In genomic region chr4:63400541-63401306, GRCm38 (mm10) we compare ENCODE assay signal across 12 mouse cellular contexts. TPM values are rescaled to one million over a fixed set of nuclear protein-coding genes. Genes with fewer than 3 reads are reported as not detected.
DNase-seq lines count a peak whose midpoint lies in the region; ATAC-seq and TF ChIP-seq lines count a peak whose summit lies in the region.
"Had no signal": no experiment of that assay in that cellular context is flagged by ENCODE, and none has a peak within 500 bp of the region (broad histone marks: within the 10 kb centered on the region; RNA-seq: fewer than 3 reads in every experiment).

No protein-coding gene starts in this region.

- no peak for DNase-seq in layer of hippocampus, adult 2 months (ENCODE audit: low spot score in 2 of 2)
- DNase-seq in layer of hippocampus, postnatal 36 days = no peak
- peak; percentile 66 for DNase-seq in T-cell, adult 2 months (ENCODE audit: low spot score)
- DNase-seq in liver, embryonic 14.5 days (ENCODE audit: low read depth in 3 of 3, low spot score in 3 of 3) = no peak
- DNase-seq in splenic B cell, adult 2 months (ENCODE audit: low read depth, low spot score) = peak; percentile 55
- DNase-seq in forebrain, embryonic 14.5 days (ENCODE audit: low spot score) = no peak
- DNase-seq in gastrocnemius, postnatal 25 days = no peak
- no peak for DNase-seq in kidney, adult 18-20 months

- TF ChIP-seq EP300 in liver, embryonic 14.5 days (IDR thresholded peaks at IDR 0.05; ENCODE audit: low read depth) = no peak

- no peaks in the 10 kb centered on the region for H3K9me3 ChIP-seq in liver, embryonic 14.5 days (ENCODE audit: control insufficient read depth, low read length)
- H3K9me3 ChIP-seq in forebrain, embryonic 14.5 days (replicated peaks; ENCODE audit: control insufficient read depth, low read length) = no peaks in the 10 kb centered on the region
- H3K9me3 ChIP-seq: heart, embryonic 12.5 days; midbrain, embryonic 12.5 days had no signal

- H3K4me1 ChIP-seq in liver, embryonic 14.5 days (replicated peaks; ENCODE audit: control insufficient read depth in 2 of 2, insufficient read depth in 2 of 2, low read length in 1 of 2) = peaks cover 22 to 49% of the 10 kb centered on the region in 2 experiments; a peak in 3 of 4 replicates
- peaks cover 52% of the 10 kb centered on the region for H3K4me1 ChIP-seq in forebrain, embryonic 14.5 days (ENCODE audit: control insufficient read depth, insufficient read depth, low read length)

- 42% methylated on average over 18 of the region's 18 CpGs for WGBS in liver, embryonic 14.5 days (ENCODE audit: insufficient replicate concordance)
- 92% methylated on average over 18 of the region's 18 CpGs for WGBS in forebrain, embryonic 14.5 days

- 0 out of 2 replicates have a peak overlapping the region, but pooled peaks have one; percentile 8 for H3K4me2 ChIP-seq in liver, embryonic 14.5 days (ENCODE audit: low read depth)
- no peak overlapping the region for H3K4me2 ChIP-seq in forebrain, embryonic 14.5 days (ENCODE audit: low read length)
- H3K4me2 ChIP-seq: heart, embryonic 12.5 days had no signal

- H3K36me3 ChIP-seq in liver, embryonic 14.5 days (replicated peaks; ENCODE audit: control insufficient read depth, insufficient read depth, low read depth) = no peaks in the 10 kb centered on the region
- H3K36me3 ChIP-seq in splenic B cell, adult 2 months (ENCODE audit: control insufficient read depth, insufficient read depth, low read length, poor library complexity, severe bottlenecking) = peaks cover 16% of the 10 kb centered on the region
- peaks cover 17% of the 10 kb centered on the region for H3K36me3 ChIP-seq in forebrain, embryonic 14.5 days (ENCODE audit: control insufficient read depth, insufficient read depth, low read length)

- no peak overlapping the region for H3K4me3 ChIP-seq in layer of hippocampus, adult 2 months
- H3K4me3 ChIP-seq in liver, embryonic 14.5 days (ENCODE audit: insufficient read depth in 1 of 2, low read depth in 2 of 2, low read length in 2 of 2) = peak overlapping the region in 1 of 2 experiments; percentile 9; a peak in 1 of 4 replicates
- no peak overlapping the region for H3K4me3 ChIP-seq in forebrain, embryonic 14.5 days (ENCODE audit: low read depth, low read length)
- H3K4me3 ChIP-seq: heart, embryonic 12.5 days; midbrain, embryonic 12.5 days had no signal

- H3K9ac ChIP-seq in liver, embryonic 14.5 days (replicated peaks) = no peak overlapping the region
- no peak overlapping the region for H3K9ac ChIP-seq in forebrain, embryonic 14.5 days (ENCODE audit: low read length)
- H3K9ac ChIP-seq: heart, embryonic 12.5 days; midbrain, embryonic 12.5 days had no signal

- no peak for TF ChIP-seq CTCF in layer of hippocampus, adult 2 months (conservative IDR thresholded peaks at IDR 0.05)
- no peak for TF ChIP-seq CTCF in liver, embryonic 14.5 days (IDR thresholded peaks at IDR 0.05; ENCODE audit: low read depth)

- ATAC-seq in liver, embryonic 14.5 days (ENCODE audit: insufficient read depth) = no peak
- no peak for ATAC-seq in forebrain, embryonic 14.5 days

- no peaks in the 10 kb centered on the region for H3K27me3 ChIP-seq in liver, embryonic 14.5 days (ENCODE audit: control insufficient read depth, insufficient read depth, low read length)
- H3K27me3 ChIP-seq in splenic B cell, adult 2 months (ENCODE audit: control insufficient read depth, insufficient read depth, low read length, poor library complexity, severe bottlenecking) = no peaks in the 10 kb centered on the region
- H3K27me3 ChIP-seq in forebrain, embryonic 14.5 days (replicated peaks; ENCODE audit: control insufficient read depth, insufficient read depth, low read length) = no peaks in the 10 kb centered on the region
- H3K27me3 ChIP-seq: heart, embryonic 12.5 days; midbrain, embryonic 12.5 days had no signal

- peak overlapping the region; percentile 28; the same call in 1 of the 2 replicates for H3K27ac ChIP-seq in layer of hippocampus, adult 2 months
- H3K27ac ChIP-seq in liver, embryonic 14.5 days = no peak overlapping the region
- no peak overlapping the region for H3K27ac ChIP-seq in forebrain, embryonic 14.5 days (ENCODE audit: low read depth, low read length)
- H3K27ac ChIP-seq: midbrain, embryonic 12.5 days had no signal

RNA-seq across cellular contexts. Expression of gene Akna, which starts 2.4 kb away (rescaled TPM):
- total RNA-seq in layer of hippocampus, adult 2 months (2021) = 1 to 10 TPM; 3.5 to 3.8 TPM
- total RNA-seq in layer of hippocampus, postnatal 36 days (2021) = 1 to 10 TPM; 2.8 to 3.0 TPM
- 2.2 TPM in 2 replicates for polyA plus RNA-seq in liver, embryonic 14.5 days (2012; rRNA removed)
- polyA plus RNA-seq in liver, embryonic 14.5 days (2014; fragmentation: Nextera tagmentation; extraction: Ambion mirVana) = 2.4 and 2.8 TPM in 2 replicates
- 5.7 and 8.5 TPM in 2 replicates for polyA plus RNA-seq in forebrain, embryonic 14.5 days (2014; fragmentation: Nextera tagmentation; extraction: Ambion mirVana)
- 1 to 10 TPM; 1.1 to 1.4 TPM for total RNA-seq in gastrocnemius, postnatal 25 days (2021)

RNA-seq across cellular contexts. Expression of gene Orm2, which starts 38.5 kb away (rescaled TPM):
- total RNA-seq in layer of hippocampus, adult 2 months (2021) = not detected
- not detected for total RNA-seq in layer of hippocampus, postnatal 36 days (2021)
- polyA plus RNA-seq in liver, embryonic 14.5 days (2012; rRNA removed) = not detected in 2 replicates
- not detected in 2 replicates for polyA plus RNA-seq in liver, embryonic 14.5 days (2014; fragmentation: Nextera tagmentation; extraction: Ambion mirVana)
- not detected in 2 replicates for polyA plus RNA-seq in forebrain, embryonic 14.5 days (2014; fragmentation: Nextera tagmentation; extraction: Ambion mirVana)
- 1 to 10 TPM in 1 of 2 experiments, not detected in 1; 1.8 TPM for total RNA-seq in gastrocnemius, postnatal 25 days (2021)
- total RNA-seq: layer of hippocampus, adult 8-10 months had no signal
- polyA plus RNA-seq: embryonic facial prominence, embryonic 14.5 days; heart, embryonic 12.5 days; midbrain, embryonic 12.5 days had no signal

RNA-seq across cellular contexts. Expression of gene Orm3, which starts 44.8 kb away (rescaled TPM):
- not detected for total RNA-seq in layer of hippocampus, adult 2 months (2021)
- total RNA-seq in layer of hippocampus, postnatal 36 days (2021) = not detected
- polyA plus RNA-seq in liver, embryonic 14.5 days (2012; rRNA removed) = not detected in 2 replicates
- polyA plus RNA-seq in liver, embryonic 14.5 days (2014; fragmentation: Nextera tagmentation; extraction: Ambion mirVana) = not detected in 2 replicates
- polyA plus RNA-seq in forebrain, embryonic 14.5 days (2014; fragmentation: Nextera tagmentation; extraction: Ambion mirVana) = not detected in 2 replicates
- total RNA-seq in gastrocnemius, postnatal 25 days (2021) = under 1 TPM in 1 of 2 experiments, not detected in 1; 0.38 TPM
- total RNA-seq: layer of hippocampus, adult 8-10 months had no signal
- polyA plus RNA-seq: embryonic facial prominence, embryonic 14.5 days; heart, embryonic 12.5 days; midbrain, embryonic 12.5 days had no signal

RNA-seq across cellular contexts. Expression of gene Orm1, which starts 56.4 kb away (rescaled TPM):
- total RNA-seq in layer of hippocampus, adult 2 months (2021) = not detected
- total RNA-seq in layer of hippocampus, postnatal 36 days (2021) = not detected
- polyA plus RNA-seq in liver, embryonic 14.5 days (2012; rRNA removed) = not detected in 2 replicates
- not detected in 2 replicates for polyA plus RNA-seq in liver, embryonic 14.5 days (2014; fragmentation: Nextera tagmentation; extraction: Ambion mirVana)
- polyA plus RNA-seq in forebrain, embryonic 14.5 days (2014; fragmentation: Nextera tagmentation; extraction: Ambion mirVana) = not detected in 2 replicates
- 10 to 100 TPM in 1 of 2 experiments, under 1 TPM in 1; 0.38 to 13.6 TPM for total RNA-seq in gastrocnemius, postnatal 25 days (2021)
- total RNA-seq: layer of hippocampus, adult 8-10 months had no signal
- polyA plus RNA-seq: heart, embryonic 12.5 days; midbrain, embryonic 12.5 days had no signal

Comparison
In these comparisons a context has a peak if more than half of its experiments do, and no peak if none do; other contexts are left out.
1. DNase-seq: peak in T-cell, adult 2 months (single experiment) and splenic B cell, adult 2 months (single experiment); none in layer of hippocampus, adult 2 months (0 of 2), layer of hippocampus, postnatal 36 days (0 of 2), liver, embryonic 14.5 days (0 of 3), forebrain, embryonic 14.5 days (single experiment), gastrocnemius, postnatal 25 days (single experiment) and kidney, adult 18-20 months (single experiment).